Mouse (Mus musculus): ENCODE data around the gene Mrps16.

DNA sequence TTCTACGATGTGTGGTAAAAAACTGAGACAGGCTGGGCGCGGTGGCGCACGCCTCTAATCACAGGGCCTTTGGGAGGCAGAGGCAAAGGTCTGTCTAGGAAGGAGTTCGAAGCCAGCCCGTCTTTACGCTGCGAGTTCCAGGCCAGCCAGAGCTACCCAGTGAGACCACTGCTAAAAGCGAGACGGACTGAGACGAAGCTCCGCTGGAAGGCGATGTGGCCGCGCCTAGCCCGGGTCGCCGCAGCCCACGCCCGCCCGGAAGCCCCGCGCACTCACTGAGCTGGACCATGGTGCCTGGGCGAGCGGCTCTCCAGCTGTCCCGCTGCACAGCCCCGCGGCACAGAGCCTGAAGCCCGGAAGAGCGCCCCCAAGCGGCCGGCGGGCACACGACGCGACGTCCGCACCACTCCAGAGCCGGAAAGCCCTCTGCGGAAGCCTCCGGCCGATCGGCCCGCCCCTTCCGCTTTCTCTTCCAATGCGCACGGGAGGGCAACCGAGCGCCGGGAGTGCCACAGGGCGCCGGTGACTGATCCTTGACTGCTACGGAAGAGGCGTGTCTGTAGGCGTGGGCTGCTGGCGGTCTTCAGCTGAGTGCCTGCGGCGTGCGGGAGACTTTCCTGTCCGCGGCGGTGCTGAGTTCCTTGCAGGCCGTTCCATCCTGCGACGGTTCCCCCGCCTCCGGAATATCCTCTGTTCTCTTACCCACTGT lies at the start of gene Mrps16:
- TF ChIP-seq CTCF (conservative IDR thresholded peaks at IDR 0.05; ENCODE audit: insufficient read depth, insufficient read length, low read depth, low read length) (peak; percentile 73), POLR2A (IDR thresholded peaks at IDR 0.05; ENCODE audit: low read depth, low read length) (peak; percentile 70)
